Mouse (Mus musculus): Measurements from ENCODE around the gene Abtb2. TPM values are rescaled to one million over a fixed set of nuclear protein-coding genes. Genes with fewer than 3 reads are reported as not detected.

The Abtb2 gene
- total RNA-seq, 2 experiments from 2014 or later = 10.7 to 12.3 TPM

DNA sequence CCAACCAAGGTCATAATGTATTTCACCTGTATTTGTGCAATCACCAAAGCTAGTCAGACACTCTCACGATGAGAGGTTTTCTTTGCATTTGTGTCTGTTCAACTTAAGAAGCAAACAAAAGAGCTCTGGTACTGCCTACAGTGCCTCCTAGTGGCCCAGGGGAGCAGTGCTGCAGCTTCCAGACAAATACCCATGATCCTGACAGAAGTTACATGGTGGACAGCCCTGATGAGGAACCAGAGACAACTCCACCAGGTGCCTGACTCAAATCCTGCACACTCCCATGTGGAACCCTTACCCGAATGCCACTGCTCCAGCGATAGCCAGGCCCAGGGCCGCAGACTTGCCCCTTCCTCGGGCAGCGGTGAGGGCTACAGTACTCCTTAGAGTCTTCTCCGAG, 177.9 kb downstream of the Abtb2 start:
- peak; percentile 71 for DNase-seq

DNA sequence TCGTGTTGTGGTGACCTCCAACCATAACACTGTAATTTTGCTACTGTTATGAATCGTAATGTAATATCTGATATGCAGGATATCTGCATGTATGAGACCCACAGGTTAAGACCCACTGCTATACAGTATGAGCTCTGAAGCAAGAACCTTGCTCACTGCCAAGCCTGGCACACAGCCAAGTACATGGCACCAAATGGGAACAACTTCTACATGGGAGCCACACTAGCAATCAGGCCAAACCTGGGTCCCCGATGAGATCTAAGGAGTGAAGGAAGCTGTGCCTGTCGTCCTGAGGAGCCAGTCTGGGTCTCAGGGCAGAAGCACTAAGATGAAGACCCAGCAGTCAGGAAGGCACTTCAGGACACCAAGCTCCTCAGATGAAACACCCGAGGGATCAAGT, 179.4 kb downstream of the Abtb2 start:
- peak; percentile 79 for DNase-seq

DNA sequence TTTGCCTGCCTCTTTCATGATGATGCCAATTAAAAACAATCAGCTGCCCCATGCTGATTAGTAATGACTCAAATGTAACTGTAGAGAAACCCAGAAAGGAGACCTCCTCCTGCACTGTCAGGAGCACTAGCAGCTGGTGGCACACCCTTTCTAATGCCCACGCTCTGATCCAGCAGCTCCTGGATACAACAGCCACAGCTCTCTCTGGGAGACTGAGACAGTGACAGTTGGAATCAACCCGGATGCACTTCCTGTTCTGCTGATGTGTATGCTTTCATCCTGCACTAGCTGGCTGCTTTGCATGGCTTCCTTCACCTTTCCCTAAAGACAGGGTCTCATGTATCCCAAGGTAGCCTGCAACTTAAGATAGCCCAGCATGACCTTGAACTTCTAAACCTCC, 180.0 kb downstream of the Abtb2 start:
- no peak for DNase-seq

DNA sequence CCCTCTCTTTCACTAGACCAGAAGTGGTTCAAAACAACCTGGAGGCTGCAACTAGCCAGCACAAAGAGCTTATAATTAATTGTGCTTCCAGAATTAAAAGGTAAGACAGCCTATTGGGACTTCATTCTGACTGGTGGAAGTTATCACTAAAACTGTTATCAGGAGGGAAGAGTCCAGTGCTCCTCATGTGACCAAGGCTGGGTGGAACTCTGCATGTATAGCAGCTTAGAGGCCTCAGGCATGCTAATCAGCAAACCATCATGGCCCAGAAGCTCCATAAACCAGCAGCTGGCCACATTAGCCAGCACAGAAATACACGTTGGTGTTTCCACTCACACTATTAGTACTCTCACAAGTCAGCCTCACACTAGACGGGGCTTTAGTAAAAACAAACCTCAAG, 180.7 kb downstream of the Abtb2 start:
- DNase-seq = no peak

DNA sequence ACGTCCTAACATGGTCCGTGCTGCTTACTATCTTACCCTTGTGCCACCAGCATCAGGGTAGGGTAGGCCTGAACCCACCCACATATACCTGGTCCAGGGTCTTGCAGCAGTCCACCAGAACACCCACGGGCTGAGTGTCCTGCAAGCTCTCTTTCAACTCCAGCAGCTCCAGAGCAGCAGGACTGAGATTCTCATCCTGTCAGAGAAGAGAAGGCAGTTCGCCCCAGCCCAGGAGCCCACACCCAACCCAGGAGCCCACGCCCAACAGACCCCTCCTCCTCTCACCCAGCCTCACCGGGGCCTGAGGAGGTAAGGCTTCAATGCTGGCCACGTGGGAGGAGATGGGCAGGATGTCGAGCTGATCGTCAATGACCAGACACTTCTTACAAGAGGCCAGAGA, 181.8 kb downstream of the Abtb2 start:
- DNase-seq = no peak

DNA sequence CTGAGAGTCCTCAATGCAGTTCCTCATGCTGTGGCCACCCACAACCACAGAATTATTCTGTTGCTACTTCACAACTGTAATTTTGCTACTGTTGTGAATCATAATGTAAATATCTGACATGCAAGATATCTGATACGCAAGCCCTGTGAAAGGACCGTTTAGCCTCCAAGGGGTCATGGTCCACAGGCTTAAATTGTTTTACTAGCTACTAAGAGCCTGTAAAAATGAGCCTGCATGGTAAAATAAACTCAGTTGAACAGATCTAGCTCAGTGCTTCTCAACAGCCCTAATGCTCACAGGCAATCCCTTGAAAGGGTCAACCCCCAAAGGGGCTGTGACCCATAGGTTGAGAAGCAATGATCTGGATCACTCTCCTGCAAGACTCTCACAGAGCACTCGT, 183.0 kb downstream of the Abtb2 start:
- DNase-seq = no peak

DNA sequence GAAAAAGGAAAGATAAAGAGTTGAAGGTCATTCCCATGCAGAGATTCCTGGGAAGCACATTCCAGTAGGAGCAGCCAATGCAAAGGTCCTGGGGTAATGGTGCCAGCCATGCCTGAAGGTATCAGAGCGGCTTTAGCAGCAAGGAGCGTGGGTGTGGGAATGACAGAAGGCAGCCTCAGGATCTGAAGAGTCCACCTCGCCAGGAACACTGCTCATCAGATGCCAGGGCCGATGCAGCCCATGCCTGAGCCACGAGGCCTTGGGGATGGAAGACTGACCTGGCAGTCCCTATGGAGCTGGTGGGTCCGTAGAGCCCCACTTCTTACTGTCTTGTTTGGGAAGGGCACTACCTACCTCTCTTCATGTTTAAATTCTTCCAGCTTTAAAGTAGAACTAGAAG, 185.7 kb downstream of the Abtb2 start:
- no peak for DNase-seq

DNA sequence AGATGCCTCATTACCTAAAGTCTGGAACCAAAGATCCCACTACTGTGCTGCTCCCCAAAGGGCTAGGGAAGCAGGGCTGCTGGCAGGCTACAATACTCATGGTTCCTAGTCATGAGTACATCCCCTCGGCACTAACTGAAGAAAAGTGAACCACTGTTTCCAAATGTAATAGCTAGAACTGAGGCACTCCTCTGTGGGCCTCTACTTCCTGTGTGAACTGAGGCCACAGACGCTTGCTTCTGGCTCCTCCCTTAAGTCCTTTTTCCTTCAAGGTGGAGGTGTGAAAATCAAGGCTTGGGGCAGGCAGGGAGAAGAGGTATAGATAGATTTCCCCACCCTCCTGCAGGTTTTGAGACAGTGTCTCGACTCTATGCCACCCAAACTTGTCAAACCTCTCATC, 188.5 kb downstream of the Abtb2 start:
- DNase-seq = no peak

DNA sequence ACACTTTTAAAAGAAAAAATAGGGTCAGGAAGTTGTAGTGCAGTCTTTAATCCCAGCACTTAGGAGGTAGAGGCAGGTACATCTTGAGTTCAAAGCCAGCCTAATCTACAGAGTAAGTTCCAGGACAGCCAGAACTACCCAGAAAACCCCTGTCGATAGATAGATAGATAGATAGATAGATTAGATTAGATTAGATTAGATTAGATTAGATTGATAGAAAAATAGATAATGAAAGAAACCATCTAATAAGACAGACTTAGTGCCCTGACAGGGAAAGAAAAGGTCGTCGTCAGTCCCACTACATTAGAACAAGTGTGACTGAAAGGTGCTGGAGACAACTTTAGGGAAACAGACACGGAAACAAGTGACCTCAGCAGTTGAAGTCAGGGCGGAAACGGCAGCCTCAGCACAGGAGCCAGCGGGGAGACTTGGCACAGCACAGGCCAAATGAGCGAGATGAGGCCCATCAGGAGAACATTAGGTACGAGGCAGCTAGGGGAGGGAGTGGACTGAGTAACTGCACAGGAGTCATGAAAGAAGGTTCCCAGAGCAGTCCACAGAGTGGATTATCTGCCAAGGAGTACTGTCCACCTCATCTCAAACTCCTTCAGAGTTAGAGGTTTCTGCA, 189.5 kb downstream of the Abtb2 start:
- DNase-seq = no peak

DNA sequence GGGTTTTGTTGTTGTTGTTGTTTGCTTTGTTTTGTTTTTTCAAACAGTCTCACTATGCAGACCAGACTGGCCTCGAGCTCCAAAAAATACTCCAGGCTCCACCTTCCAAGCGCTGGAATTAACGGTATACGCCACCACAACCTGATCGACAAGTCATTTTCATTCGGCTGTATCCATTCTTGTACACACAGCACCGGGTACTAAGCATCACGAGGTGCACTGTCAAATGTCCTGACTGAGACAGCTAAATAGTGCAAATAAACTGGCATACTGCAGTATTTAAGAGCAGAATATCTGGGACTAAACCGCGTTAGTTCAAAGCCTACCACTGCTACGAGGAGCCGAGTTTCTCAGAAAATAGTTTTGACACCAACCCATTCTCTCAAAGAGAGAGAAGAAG, 194.3 kb downstream of the Abtb2 start:
- no peak for DNase-seq

DNA sequence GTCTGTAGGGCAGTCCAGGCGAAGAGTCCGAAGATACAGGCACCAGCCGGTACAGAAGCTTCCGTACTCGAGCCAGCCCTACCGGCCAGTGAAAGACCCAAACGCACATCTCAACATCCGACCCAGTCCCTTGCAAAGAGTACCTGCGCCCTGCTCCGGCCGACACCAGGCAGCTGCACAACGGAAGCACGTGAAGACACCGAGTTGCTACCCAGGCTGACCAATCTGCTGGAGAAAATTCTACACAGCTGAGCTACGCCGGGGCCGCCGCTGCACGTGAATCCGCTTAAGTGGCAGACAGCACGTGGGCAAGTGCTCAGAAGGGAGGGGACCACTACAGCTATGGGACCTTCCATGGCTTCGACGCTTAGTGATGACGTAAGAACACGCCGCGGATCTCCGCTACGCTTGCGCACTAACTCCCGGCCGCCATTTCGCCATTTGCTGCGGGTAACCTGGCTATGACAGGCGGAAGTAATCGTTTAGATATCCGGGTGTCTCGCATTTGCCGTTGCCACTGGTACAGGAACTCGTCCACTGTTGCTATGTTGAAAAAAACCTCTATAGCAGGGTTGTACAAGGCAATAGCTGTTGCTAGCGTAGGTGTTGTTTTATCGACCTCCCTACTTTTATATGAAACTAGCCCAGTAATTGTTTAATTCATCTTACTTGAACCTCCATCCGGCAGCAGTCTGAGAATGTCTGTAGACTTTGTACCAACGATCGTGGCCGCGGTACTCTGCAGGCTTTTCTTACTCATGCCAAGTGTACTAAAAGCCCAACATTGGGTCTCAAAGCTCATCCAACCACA, 195.0 kb downstream of the Abtb2 start, which contains the start of gene Nat10:
Gene Nat10 (minus strand): TSS at position 365 of the 811 bp plus-strand sequence.
- DNase-seq = peak; percentile 98

DNA sequence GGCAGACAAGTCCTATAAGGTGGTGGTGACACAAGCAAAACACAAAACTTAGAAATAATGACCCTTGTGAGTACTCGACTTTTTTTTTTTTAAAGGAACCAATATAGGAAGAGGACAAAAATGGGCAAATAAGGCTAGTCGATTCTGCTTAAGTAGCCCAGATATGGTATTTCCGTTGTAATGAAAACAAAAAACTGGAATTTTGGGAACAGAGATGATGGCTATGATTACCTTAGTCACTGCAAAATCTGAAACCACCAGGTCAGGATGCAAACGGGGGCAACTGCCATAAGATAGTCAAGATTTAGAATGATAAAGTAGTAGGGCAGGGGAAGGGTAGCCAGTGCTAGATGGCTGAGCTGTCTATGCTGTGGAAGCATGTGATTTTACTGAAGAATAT, 195.9 kb downstream of the Abtb2 start:
- DNase-seq = no peak

DNA sequence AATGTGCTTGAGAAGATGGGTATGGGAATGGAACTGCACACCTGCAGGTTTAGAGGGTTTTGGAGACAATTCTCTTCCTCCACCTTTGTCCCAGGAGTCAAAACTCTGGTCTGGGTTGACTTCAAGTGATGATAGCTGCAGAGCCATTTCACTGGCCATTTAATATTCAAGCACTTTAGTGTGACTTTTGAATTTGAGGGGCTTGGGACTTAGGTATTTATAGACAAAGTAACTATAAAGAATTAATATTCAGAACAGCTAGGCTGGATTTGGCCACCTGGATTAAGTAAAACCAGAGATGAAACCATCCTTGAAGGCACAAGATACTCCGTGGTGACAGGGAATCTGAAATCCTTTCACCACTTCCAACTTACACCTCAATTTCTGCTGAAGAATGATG, 196.4 kb downstream of the Abtb2 start:
- DNase-seq = no peak

Other genes with a start within 250 kb of the Abtb2 start
- gene Elf5, start 154.6 kb upstream of the Abtb2 start, total RNA-seq (2021) = not detected
- gene Cat, start 81.2 kb upstream of the Abtb2 start, total RNA-seq (2021) = 100 to 1,000 TPM; 371 to 498 TPM
- gene Nat10, start 195.0 kb downstream of the Abtb2 start, total RNA-seq (2021) = 10 to 100 TPM; 28.3 to 49.3 TPM
- 100 to 1,000 TPM; 354 to 414 TPM for gene Caprin1, start 231.3 kb downstream of the Abtb2 start, total RNA-seq (2021)